Mouse (Mus musculus) testis, adult 2 months (tissue): ENCODE results near the gene Polr2a.

Experiments used
- CTCF ChIP-seq: fragments of 200-500 bp; IDR thresholded peaks from 2 replicates; pipeline ENCODE4 v1.5.1; 2012; ENCODE audit warnings: low read depth, mild to moderate bottlenecking, inconsistent platforms, low read length, moderate library complexity; ENCODE audit not compliant: control insufficient read depth, insufficient read depth, insufficient replicate concordance
- POLR2A ChIP-seq: fragments of 200-500 bp; IDR thresholded peaks from 2 replicates; pipeline ENCODE4 v1.6.1; 2012; ENCODE audit warnings: low read depth, mild to moderate bottlenecking, inconsistent platforms, low read length, moderate library complexity; ENCODE audit not compliant: control insufficient read depth

DNA sequence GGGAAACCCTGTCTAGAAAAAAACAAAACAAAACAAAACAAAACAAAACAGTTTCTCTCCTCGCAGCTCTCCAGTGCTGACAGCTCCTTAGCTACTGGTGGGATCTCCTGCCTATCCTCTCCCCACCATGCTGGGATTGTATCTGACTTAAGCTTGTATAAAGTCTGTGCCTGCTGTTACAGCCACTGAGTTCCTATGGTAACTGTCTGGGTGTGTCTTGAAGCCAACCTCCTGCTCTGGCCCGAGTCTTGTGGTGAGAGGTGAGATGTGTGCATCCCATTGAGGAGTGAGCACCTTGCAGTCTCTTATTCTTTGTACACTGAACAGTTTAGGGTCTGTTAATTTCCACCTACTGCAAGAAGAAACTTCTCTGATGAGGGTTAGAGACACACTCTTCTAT lies 35.4 kb downstream of the Polr2a start:
- TF ChIP-seq CTCF (no peak), POLR2A (no peak)
